Comparison of ENCODE assay signal across 9 mouse cellular contexts in genomic region chr19:5704163-5704800, GRCm38 (mm10). TPM values are rescaled to one million over a fixed set of nuclear protein-coding genes. Genes with fewer than 3 reads are reported as not detected.
DNase-seq lines count a peak whose midpoint lies in the region; ATAC-seq and TF ChIP-seq lines count a peak whose summit lies in the region.
"Had no signal": no experiment of that assay in that cellular context is flagged by ENCODE, and none has a peak within 500 bp of the region (broad histone marks: within the 10 kb centered on the region; RNA-seq: fewer than 3 reads in every experiment).

TSS of gene Kcnk7 (plus strand) at chr19:5704367.

- no peak within 1 kb of the TSS for H3K4me2 ChIP-seq in hindbrain, embryonic 16.5 days (ENCODE audit: low read length)

- peak in 1 of 2 experiments; percentile 25 for DNase-seq in heart, adult 2 months
- DNase-seq in heart, adult 8-10 months (ENCODE audit: low spot score), result no peak
- peak; percentile 66 for DNase-seq in lung, postnatal 36 days
- no peak for DNase-seq in cerebellum, adult 8-10 months
- no peak for DNase-seq in layer of hippocampus, postnatal 25 days (ENCODE audit: extremely low spot score in 1 of 2, low spot score in 1 of 2)
- DNase-seq in adrenal gland, postnatal 10 days, result no peak

- H3K9me3 ChIP-seq in ES-Bruce4 (replicated peaks; ENCODE audit: control insufficient read depth, insufficient read depth, low read length, poor library complexity, severe bottlenecking), result no peaks in the 10 kb centered on the region
- no peaks in the 10 kb centered on the region for H3K9me3 ChIP-seq in hindbrain, embryonic 16.5 days (ENCODE audit: control insufficient read depth, low read length)

- no peaks in the 10 kb centered on the region for H3K79me2 ChIP-seq in heart, adult 2 months (replicated peaks; ENCODE audit: control insufficient read depth, insufficient read depth, low read length)

- intact Hi-C loops in heart, adult 2 months (cut with DNase I), result no loop called here

- ATAC-seq in hindbrain, embryonic 16.5 days, result 0 out of 2 replicates have a peak, but pooled peaks have one; percentile 13

- no peak for TF ChIP-seq EP300 in heart, adult 2 months (IDR thresholded peaks at IDR 0.05; ENCODE audit: insufficient read depth, low read depth, low read length)
- no peak for TF ChIP-seq EP300 in ES-Bruce4 (IDR thresholded peaks at IDR 0.05; ENCODE audit: insufficient read depth, low read depth, low read length)

- no peak for TF ChIP-seq CTCF in heart, adult 2 months (IDR thresholded peaks at IDR 0.05)
- no peak for TF ChIP-seq CTCF in ES-Bruce4 (IDR thresholded peaks at IDR 0.05; ENCODE audit: low read depth, low read length)

- no peaks in the 10 kb centered on the region for H3K36me3 ChIP-seq in heart, adult 2 months (ENCODE audit: control insufficient read depth, insufficient read depth, low read length)
- no peaks in the 10 kb centered on the region for H3K36me3 ChIP-seq in ES-Bruce4 (ENCODE audit: control insufficient read depth, insufficient read depth, low read length, poor library complexity, severe bottlenecking)
- peaks cover 29% of the 10 kb centered on the region for H3K36me3 ChIP-seq in hindbrain, embryonic 16.5 days (ENCODE audit: control insufficient read depth, insufficient read depth, low read length)

- H3K4me3 ChIP-seq in heart, adult 2 months, result no peak within 1 kb of the TSS
- no peak within 1 kb of the TSS for H3K4me3 ChIP-seq in ES-Bruce4 (ENCODE audit: low read depth, low read length)
- H3K4me3 ChIP-seq in hindbrain, embryonic 16.5 days (ENCODE audit: low read length), result no peak within 1 kb of the TSS

- no peaks in the 10 kb centered on the region for H3K27me3 ChIP-seq in heart, adult 2 months (ENCODE audit: control insufficient read depth, insufficient read depth, low read length)
- H3K27me3 ChIP-seq in ES-Bruce4 (ENCODE audit: control insufficient read depth, insufficient read depth, low read length, poor library complexity, severe bottlenecking), result no peaks in the 10 kb centered on the region
- no peaks in the 10 kb centered on the region for H3K27me3 ChIP-seq in hindbrain, embryonic 16.5 days (replicated peaks; ENCODE audit: control insufficient read depth, insufficient read depth, low read length)
- H3K27me3 ChIP-seq: CH12.LX had no signal

- H3K9ac ChIP-seq in heart, adult 2 months (ENCODE audit: low read depth, low read length), result no peak within 1 kb of the TSS
- 0 out of 2 replicates have a peak within 1 kb of the TSS, but pooled peaks have one; percentile 28 for H3K9ac ChIP-seq in ES-Bruce4 (ENCODE audit: low read depth, poor library complexity, severe bottlenecking)
- no peak within 1 kb of the TSS for H3K9ac ChIP-seq in hindbrain, embryonic 16.5 days (ENCODE audit: low read depth, low read length)

- TF ChIP-seq POLR2A in heart, adult 2 months (IDR thresholded peaks at IDR 0.05; ENCODE audit: insufficient read depth, low read depth, low read length), result no peak
- TF ChIP-seq POLR2A in ES-Bruce4 (IDR thresholded peaks at IDR 0.05; ENCODE audit: insufficient read depth, low read length), result no peak

- WGBS in heart, adult 2 months, result 61% methylated on average over 17 of the region's 17 CpGs
- 73% methylated on average over 17 of the region's 17 CpGs for WGBS in hindbrain, embryonic 16.5 days

- peak within 1 kb of the TSS; percentile 13; the same call in 1 of the 2 replicates for H3K27ac ChIP-seq in heart, adult 2 months
- H3K27ac ChIP-seq in ES-Bruce4 (ENCODE audit: insufficient read depth, low read length), result no peak within 1 kb of the TSS
- peak within 1 kb of the TSS; percentile 30; the same call in 1 of the 2 replicates for H3K27ac ChIP-seq in hindbrain, embryonic 16.5 days (ENCODE audit: low read depth, low read length)

- H3K4me1 ChIP-seq in heart, adult 2 months (ENCODE audit: control insufficient read depth, insufficient read depth, low read length), result peaks cover 3% of the 10 kb centered on the region
- H3K4me1 ChIP-seq in ES-Bruce4 (ENCODE audit: control insufficient read depth, insufficient read depth, low read length), result peaks cover 4% of the 10 kb centered on the region
- no peaks in the 10 kb centered on the region; the same call in 1 of the 2 replicates for H3K4me1 ChIP-seq in hindbrain, embryonic 16.5 days (ENCODE audit: control insufficient read depth, insufficient read depth, low read depth, low read length)

RNA-seq across cellular contexts. Expression of gene Kcnk7, which starts in this region (rescaled TPM):
- total RNA-seq in heart, adult 2 months (2021), result not detected
- not detected in 2 replicates for polyA plus RNA-seq in heart, adult 2 months (2012; rRNA removed)
- not detected for total RNA-seq in heart, adult 8-10 months (2022)
- not detected in 2 replicates for polyA plus RNA-seq in ES-Bruce4 (2011; ENCODE audit: insufficient read depth, insufficient read length, low read depth, missing spikeins)
- not detected in 2 replicates for polyA plus RNA-seq in hindbrain, embryonic 16.5 days (2015; fragmentation: Nextera tagmentation; extraction: Ambion mirVana)
- not detected for total RNA-seq in layer of hippocampus, postnatal 25 days (2021)
- total RNA-seq in adrenal gland, postnatal 10 days (2021), result not detected
- total RNA-seq: CH12.LX had no signal

Comparison
In these comparisons a context has a peak if more than half of its experiments do, and no peak if none do; other contexts are left out.
1. Peak in ATAC-seq and H3K27ac ChIP-seq in hindbrain, embryonic 16.5 days; RNA of the gene not detected or under 1 TPM.